Mouse (Mus musculus) common myeloid progenitor, adult 5-6 weeks (primary cell): ENCODE measurements around the gene Gm17018. TPM values are rescaled to one million over a fixed set of nuclear protein-coding genes. Genes with fewer than 3 reads are reported as not detected.
A peak's percentile ranks its signal among the peaks of the same experiment; 100 is the strongest.

Source experiments
- ATAC-seq: replicated peaks from 2 replicates; pipeline ENCODE4 v1.8.0; 2016; ENCODE audit warnings: low read depth, mild to moderate bottlenecking, moderate TSS enrichment, inconsistent platforms; ENCODE audit not compliant: poor library complexity, severe bottlenecking
- total RNA-seq: library from RNA; stranded (forward); fragments of 200-1000, 187-1606 nt; gene quantifications from 2 replicates; pipeline ENCODE4 v1.2.3, GENCODE M21; 2017

The Gm17018 gene
- 27.9 and 29.5 TPM in 2 replicates for total RNA-seq

DNA sequence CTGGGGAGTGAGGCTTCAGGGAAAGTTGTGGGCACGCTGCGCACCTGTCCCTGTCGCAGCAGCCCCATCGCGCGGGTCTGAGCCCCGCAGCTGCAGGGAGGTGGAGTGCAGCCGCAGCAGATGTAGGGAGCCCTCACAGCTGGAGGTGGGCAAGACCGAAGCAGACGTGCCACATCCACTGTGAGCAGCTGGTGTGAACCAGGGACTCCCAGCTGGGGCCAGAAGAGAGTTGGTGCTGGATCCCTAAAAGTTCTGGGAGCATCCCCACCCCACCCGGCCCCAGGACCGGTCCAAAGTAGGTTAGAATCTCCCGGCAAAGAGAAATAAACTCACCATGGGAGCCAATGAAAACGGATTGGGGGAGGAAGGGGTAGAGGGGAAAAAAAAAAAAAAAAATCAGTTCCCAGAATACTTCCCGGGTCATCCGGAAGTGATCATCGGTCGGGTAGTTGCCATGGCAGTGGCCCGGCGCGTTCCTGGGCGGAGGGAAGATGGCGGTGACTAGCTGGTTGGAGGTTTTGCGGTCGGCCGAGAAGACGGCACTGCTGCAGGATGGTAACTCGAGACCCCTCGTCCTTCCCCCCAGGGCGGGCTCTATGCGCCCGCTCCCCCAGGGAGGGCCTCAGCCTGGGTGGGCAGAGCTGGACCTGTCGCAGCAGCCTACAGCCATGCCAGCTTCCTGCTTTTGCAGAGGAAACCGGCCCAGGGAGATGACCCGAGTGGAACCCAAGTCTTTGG is at the start of gene Gm17018, which contains the start of gene Poll:
Gm17018 (plus strand) TSS at position 463 of the 738 bp plus-strand sequence.
Poll (minus strand) TSS at position 379 of the 738 bp plus-strand sequence.
- ATAC-seq: peak; percentile 86

DNA sequence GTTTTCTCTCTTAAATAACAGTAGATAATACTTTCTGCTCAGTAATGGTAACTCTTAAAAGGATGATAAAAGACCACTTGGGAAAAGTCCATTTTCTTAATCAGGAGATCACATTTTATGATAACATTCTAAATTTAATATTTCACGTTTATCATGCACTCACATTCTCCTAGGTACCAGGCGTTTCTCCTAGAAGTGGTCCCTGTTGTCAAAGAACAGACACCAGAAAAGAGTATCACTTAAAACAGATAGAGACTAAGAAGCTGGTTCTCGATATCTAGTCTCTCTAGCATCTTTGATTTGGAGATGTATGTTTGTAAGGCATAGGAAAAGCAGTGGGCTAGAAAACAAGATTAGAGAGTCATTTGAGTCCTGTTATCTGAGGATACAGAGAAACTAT is 49.7 kb upstream of the Gm17018 start:
- no peak for ATAC-seq

DNA sequence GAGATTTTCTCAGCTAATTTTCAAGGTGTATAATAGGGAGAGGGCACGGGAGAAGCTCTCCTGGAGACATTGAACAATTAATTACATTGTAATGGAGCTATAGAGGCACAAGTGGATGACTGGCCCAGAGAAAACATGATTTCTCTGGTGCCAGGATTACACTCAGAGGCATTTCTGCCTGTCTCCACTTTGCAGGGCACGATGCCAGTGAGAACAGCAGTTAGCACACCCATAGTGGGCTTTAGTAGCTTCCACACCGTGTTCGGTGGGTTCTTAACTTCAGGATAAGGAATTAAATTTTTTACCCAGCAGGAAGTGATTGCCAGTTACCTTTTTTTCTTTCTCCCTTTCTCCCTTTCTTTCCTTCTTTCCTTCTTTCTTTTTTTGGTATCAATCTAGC is 49.0 kb upstream of the Gm17018 start:
- no peak for ATAC-seq

GRCm38 (mm10) chr19:45515341-45515740 is 45.1 kb upstream of the Gm17018 start:
- ATAC-seq: no peak

DNA sequence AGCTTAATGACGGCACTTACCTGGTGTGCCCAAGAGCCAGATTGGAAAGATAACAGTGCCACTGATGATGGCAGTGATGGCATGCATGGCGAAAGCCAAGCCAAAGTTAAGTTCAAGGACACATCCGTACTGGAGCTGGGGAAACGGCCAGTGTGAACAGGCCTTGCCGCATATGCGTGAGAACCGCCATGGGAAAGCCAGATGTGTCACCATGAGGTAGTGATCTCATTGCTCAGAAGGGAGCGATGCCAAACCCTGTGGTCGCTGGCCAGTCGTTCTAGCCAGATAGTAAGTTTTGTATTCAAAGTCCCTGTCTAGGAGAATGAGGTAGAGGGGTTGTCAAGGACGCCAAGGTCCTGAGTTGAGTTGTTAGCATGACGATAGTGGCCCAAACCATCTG is 44.2 kb upstream of the Gm17018 start:
- no peak for ATAC-seq

DNA sequence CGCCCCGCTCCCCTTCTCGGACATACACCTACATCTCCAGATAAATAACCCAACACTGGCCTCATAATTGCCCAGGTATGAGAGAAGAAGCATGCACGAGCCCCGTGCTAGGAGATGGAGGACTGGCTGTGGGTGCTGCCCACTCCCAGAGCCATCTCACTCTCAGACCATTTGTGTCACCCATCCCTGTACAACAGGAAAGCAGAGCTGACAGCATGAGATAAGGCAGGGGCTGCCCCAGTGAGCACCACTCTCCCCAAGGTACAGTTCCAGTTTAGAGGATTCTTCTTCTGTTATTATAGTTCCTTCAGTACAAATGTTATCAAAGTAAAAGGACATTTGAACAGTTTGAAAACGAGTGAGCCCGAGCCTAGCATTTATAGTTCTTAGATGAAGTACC is 33.0 kb upstream of the Gm17018 start:
- ATAC-seq: peak; percentile 19; the same call in 1 of the 2 replicates

- ATAC-seq: peak; percentile 33
Observed at GRCm38 (mm10) chr19:45527931-45528534, 32.4 kb upstream of the Gm17018 start.

DNA sequence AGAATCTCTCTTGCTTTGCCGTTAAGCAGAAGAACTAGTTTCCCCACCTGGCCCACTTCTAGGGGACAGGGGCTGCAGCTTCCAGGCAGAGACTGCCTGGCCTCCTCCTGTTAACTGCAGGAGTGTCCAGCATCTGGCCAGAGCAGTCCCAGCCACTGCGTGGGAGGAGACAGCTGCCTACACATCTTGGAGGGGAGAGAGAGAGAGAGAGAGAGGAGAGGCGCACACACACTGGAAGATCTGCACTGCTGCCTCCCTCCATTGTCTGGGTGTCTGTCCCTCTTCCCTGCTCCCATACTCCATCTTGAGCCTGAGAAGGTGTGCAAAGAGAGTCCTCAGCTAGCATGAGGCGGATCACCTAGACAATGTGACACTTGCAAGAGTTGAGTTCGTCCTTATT is 31.1 kb upstream of the Gm17018 start:
- ATAC-seq: no peak

DNA sequence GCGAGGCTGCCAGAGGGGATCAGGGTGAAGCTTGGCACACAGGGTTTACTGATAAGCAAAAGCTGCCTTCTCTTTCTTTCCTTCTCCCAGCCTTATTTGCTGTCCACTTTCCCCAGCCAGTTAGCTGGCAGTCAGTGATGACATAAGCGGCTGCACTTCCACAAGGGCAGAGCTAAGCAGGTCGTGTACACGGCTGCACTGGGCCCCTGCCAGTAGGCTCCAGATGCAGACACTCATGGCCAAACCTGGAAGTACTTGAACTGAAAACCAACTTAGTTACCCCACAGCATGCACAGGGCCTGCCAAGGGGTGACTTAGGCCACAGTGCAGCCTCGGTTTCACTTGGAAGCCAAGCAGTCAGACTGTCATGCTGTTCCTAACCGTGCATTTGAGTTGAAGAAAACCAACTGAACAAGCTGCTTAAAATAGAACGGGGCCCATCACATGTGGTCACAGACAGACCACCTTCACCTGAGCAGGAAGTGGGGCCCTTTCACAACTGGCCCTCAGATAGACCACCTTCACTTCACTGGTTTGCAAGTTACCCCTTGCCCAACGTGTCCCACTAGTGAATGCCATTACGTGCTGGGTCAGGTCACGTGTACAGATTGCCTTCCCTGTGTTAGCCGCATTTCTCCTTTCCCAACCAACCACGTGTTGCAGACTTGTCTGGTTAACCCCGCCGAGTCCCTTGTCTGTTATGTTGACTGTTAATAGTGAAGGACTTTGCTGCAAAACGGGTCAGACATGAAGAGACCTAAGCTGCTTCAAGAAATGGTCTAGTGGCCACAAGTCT is 30.0 kb upstream of the Gm17018 start:
- peak; percentile 42 for ATAC-seq

GRCm38 (mm10) chr19:45531554-45531953 is 28.9 kb upstream of the Gm17018 start:
- ATAC-seq: no peak

DNA sequence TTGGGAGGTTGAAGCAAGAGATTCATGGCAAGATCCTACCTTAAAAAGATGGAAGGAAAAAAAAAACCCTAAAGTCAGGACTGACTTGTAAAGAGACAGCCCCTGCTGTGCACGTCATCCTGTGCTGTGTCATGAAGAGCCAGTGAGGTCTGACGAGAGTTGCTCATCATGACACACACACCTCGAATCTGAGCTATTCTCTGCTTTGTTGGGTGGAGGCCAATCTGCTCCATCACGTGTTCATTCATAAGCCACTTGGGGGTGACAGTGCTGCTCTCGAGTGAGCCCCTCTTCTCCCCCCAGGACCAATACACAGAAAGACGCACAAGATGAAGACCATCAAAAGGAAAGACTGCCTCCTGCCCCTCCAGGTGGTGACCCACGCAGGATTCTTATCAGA is 26.8 kb upstream of the Gm17018 start:
- no peak for ATAC-seq

GRCm38 (mm10) chr19:45535214-45535735 is 25.1 kb upstream of the Gm17018 start:
- ATAC-seq: no peak

- ATAC-seq: no peak
Observed at GRCm38 (mm10) chr19:45535929-45536328, 24.5 kb upstream of the Gm17018 start.

- peak; percentile 79 for ATAC-seq
Observed at GRCm38 (mm10) chr19:45537505-45537904, 22.9 kb upstream of the Gm17018 start.

GRCm38 (mm10) chr19:45540657-45541408 is 19.6 kb upstream of the Gm17018 start:
- no peak for ATAC-seq

DNA sequence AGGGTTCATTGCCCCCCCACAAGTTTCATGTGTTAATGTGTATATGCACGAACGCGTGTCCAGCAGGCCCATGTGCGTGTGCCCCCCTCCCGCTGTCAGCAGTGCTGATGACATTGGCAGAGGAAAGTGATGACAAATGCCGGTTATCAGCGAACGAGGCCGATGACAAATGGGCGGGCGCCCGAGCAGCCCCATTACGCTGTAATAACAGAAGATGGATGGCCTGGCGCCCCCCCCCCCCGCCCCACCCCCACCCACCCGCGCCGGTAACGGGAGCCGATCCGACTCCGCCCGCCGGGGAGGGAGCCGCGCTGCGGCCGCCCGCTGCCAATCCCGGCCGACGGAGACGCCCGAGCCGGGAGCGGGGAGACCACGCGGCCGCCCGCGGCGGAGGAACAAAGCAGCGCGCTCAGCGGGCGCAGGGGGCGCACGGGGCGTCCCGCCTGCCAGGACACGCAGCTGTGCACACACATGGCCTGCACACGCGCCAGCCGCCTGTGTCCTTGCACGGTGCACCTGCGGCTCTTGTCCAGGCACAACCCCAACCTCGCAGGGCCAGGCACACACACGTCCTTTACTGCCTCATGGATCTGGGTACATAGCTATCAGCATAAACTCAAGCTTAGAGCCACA is 18.9 kb upstream of the Gm17018 start:
- peak; percentile 9; the same call in 1 of the 2 replicates for ATAC-seq

- no peak for ATAC-seq
Observed at GRCm38 (mm10) chr19:45542061-45542460, 18.4 kb upstream of the Gm17018 start.

GRCm38 (mm10) chr19:45544152-45544924 is 16.1 kb upstream of the Gm17018 start:
- peak; percentile 52 for ATAC-seq

DNA sequence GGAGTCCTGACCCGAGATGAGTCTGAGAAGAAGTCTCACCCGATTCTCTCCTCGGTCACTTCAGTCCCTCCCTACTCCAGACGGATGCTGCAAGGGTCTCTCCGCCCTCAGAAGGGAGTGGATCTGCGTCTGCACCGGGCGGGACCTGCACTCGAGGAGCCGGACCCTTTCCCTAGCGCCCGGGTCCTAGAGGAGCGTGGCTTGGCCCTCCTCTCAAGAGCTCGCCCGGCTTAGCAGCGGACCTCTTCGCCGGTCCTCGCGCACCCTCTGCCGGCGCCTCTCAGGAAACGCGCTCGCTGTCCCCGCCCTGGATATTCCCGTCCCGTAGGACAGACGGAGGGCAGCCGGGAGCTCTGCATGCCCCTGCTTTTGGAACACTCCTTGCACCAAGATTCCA is 15.5 kb upstream of the Gm17018 start:
- peak; percentile 75 for ATAC-seq
